Mouse (Mus musculus) heart, embryonic 14.5 days (tissue): ENCODE results near the gene Mast4. TPM values are rescaled to one million over a fixed set of nuclear protein-coding genes. Genes with fewer than 3 reads are reported as not detected.
A peak's percentile ranks its signal among the peaks of the same experiment; 100 is the strongest.

ENCODE experiments used
- ATAC-seq: fragments of 200-750 bp; cut with Nextera tagmentation; 2 replicates; pipeline ENCODE4 v1.8.0; 2017; ENCODE audit warnings: low read depth, moderate TSS enrichment; ENCODE audit not compliant: insufficient number of reproducible peaks, insufficient read depth, low FRiP score
- H3K27ac ChIP-seq, 2 experiments: fragments of 200-500 bp in 1 of 2; fragments of 300-500 bp in 1 of 2; sonication (generic) in 1 of 2; replicated peaks in 1 of 2; 2 replicates each; pipeline ENCODE4 v1.5.1; 2012 to 2014; ENCODE audit warnings: low read depth in 2 of 2, low read length in 2 of 2, control low read depth in 1 of 2, mild to moderate bottlenecking in 1 of 2, mixed read lengths in 1 of 2; ENCODE audit not compliant: control insufficient read depth in 1 of 2, insufficient read depth in 1 of 2
- H3K27me3 ChIP-seq: fragments of 300-500 bp; sonication (generic); 2 replicates; pipeline ENCODE4 v1.6.1; 2014; ENCODE audit warnings: mild to moderate bottlenecking, low read length, control low read depth; ENCODE audit not compliant: control insufficient read depth, insufficient read depth
- H3K36me3 ChIP-seq: fragments of 300-500 bp; sonication (generic); 2 replicates; pipeline ENCODE4 v1.6.1; 2014; ENCODE audit warnings: mild to moderate bottlenecking, control low read depth, low read length, mixed read lengths; ENCODE audit not compliant: control insufficient read depth, insufficient read depth
- H3K4me1 ChIP-seq, 2 experiments: fragments of 200-500 bp in 1 of 2; fragments of 300-500 bp in 1 of 2; sonication (generic) in 1 of 2; 2 replicates each; pipeline ENCODE4 v1.6.1; 2012 to 2014; ENCODE audit warnings: low read length in 2 of 2, control low read depth in 1 of 2, mixed read lengths in 1 of 2; ENCODE audit not compliant: control insufficient read depth in 2 of 2, insufficient read depth in 2 of 2
- H3K4me2 ChIP-seq: fragments of 300-500 bp; sonication (generic); 2 replicates; pipeline ENCODE4 v1.6.1; 2014; ENCODE audit warnings: mild to moderate bottlenecking, low read length
- H3K4me3 ChIP-seq, 2 experiments: fragments of 200-500 bp in 1 of 2; fragments of 300-500 bp in 1 of 2; sonication (generic) in 1 of 2; 2 replicates each; pipeline ENCODE4 v1.5.1; 2012 to 2014; ENCODE audit warnings: low read length in 2 of 2, mild to moderate bottlenecking in 2 of 2, control low read depth in 1 of 2, low read depth in 1 of 2, moderate library complexity in 1 of 2; ENCODE audit not compliant: control insufficient read depth in 1 of 2, insufficient read depth in 1 of 2
- H3K9ac ChIP-seq: fragments of 300-500 bp; sonication (generic); 2 replicates; pipeline ENCODE4 v1.6.1; 2014; ENCODE audit warnings: mild to moderate bottlenecking, low read length
- H3K9me3 ChIP-seq: fragments of 300-500 bp; sonication (generic); 2 replicates; pipeline ENCODE4 v1.6.1; 2016; ENCODE audit warnings: low read length, control low read depth; ENCODE audit not compliant: control insufficient read depth
- WGBS: fragments of 180-500 bp; shearing (Covaris S2); extraction: QIAGEN DNeasy Blood & Tissue Kit; methylation state at CpG from one replicate; pipeline ENCODE4 v1.1.7; 2014; 5-methylcytosine and 5-hydroxymethylcytosine counted together
- polyA plus RNA-seq: library from polyadenylated mRNA; unstranded; fragments of >200 nt; fragmentation: Nextera tagmentation; extraction: Ambion mirVana; gene quantifications from 2 replicates; pipeline ENCODE4 v1.2.1, GENCODE M21; 2014

Gene Mast4
- polyA plus RNA-seq, 1 experiment from 2014 or later: 54.1 TPM

- no peak overlapping the region for H3K27ac ChIP-seq
- H3K27me3 ChIP-seq: no peaks in the 10 kb centered on the region
- no peak overlapping the region for H3K4me2 ChIP-seq
- ATAC-seq: no peak
- no peaks in the 10 kb centered on the region for H3K36me3 ChIP-seq
- no peaks in the 10 kb centered on the region for H3K9me3 ChIP-seq
- peaks cover 3 to 16% of the 10 kb centered on the region in 2 experiments for H3K4me1 ChIP-seq
- H3K9ac ChIP-seq: no peak overlapping the region
- H3K4me3 ChIP-seq: no peak overlapping the region
- WGBS: 82% methylated on average over 6 of the region's 6 CpGs
These were observed 393.8 kb downstream of the Mast4 start for GRCm38 (mm10) chr13:102940476-102940875.

- H3K9ac ChIP-seq: peak overlapping the region; percentile 28; the same call in 1 of the 2 replicates
- H3K4me3 ChIP-seq: no peak overlapping the region
- H3K9me3 ChIP-seq: no peaks in the 10 kb centered on the region
- peaks cover 0 to 13% of the 10 kb centered on the region in 2 experiments; a peak in 2 of 4 replicates for H3K4me1 ChIP-seq
- no peak overlapping the region for H3K4me2 ChIP-seq
- WGBS: 95% methylated on average over 2 of the region's 2 CpGs
- no peaks in the 10 kb centered on the region for H3K36me3 ChIP-seq
- no peak for ATAC-seq
- H3K27me3 ChIP-seq: no peaks in the 10 kb centered on the region
- peak overlapping the region in 1 of 2 experiments; percentile 11; a peak in 1 of 4 replicates for H3K27ac ChIP-seq
These were observed 398.1 kb downstream of the Mast4 start for GRCm38 (mm10) chr13:102936233-102936632.

GRCm38 (mm10) chr13:102935788-102936187 lies 398.5 kb downstream of the Mast4 start:
- ATAC-seq: no peak
- Histone ChIP-seq H3K9ac (peak overlapping the region; percentile 28; the same call in 1 of the 2 replicates), H3K4me3 (no peak overlapping the region), H3K4me2 (no peak overlapping the region), H3K36me3 (no peaks in the 10 kb centered on the region), H3K9me3 (no peaks in the 10 kb centered on the region), H3K4me1 (peaks cover 0 to 13% of the 10 kb centered on the region in 2 experiments; a peak in 2 of 4 replicates), H3K27me3 (no peaks in the 10 kb centered on the region), H3K27ac (peak overlapping the region in 1 of 2 experiments; percentile 11; a peak in 1 of 4 replicates)
- WGBS: 77% methylated on average over 3 of the region's 3 CpGs

GRCm38 (mm10) chr13:102933702-102934101 lies 400.6 kb downstream of the Mast4 start:
- Histone ChIP-seq H3K4me3 (no peak overlapping the region), H3K36me3 (no peaks in the 10 kb centered on the region), H3K9me3 (no peaks in the 10 kb centered on the region), H3K4me1 (peaks cover 0 to 9% of the 10 kb centered on the region in 2 experiments; a peak in 3 of 4 replicates), H3K27ac (no peak overlapping the region), H3K4me2 (no peak overlapping the region), H3K27me3 (no peaks in the 10 kb centered on the region), H3K9ac (no peak overlapping the region)
- ATAC-seq: no peak
- 87% methylated on average over 5 of the region's 5 CpGs for WGBS

GRCm38 (mm10) chr13:102932434-102932833 lies 401.9 kb downstream of the Mast4 start:
- Histone ChIP-seq H3K27ac (no peak overlapping the region), H3K9ac (no peak overlapping the region), H3K4me3 (no peak overlapping the region), H3K36me3 (no peaks in the 10 kb centered on the region), H3K4me1 (peaks cover 0 to 10% of the 10 kb centered on the region in 2 experiments; a peak in 3 of 4 replicates), H3K27me3 (no peaks in the 10 kb centered on the region), H3K9me3 (no peaks in the 10 kb centered on the region), H3K4me2 (no peak overlapping the region)
- ATAC-seq: no peak
- WGBS: 74% methylated on average over 9 of the region's 9 CpGs

GRCm38 (mm10) chr13:102931951-102932350 lies 402.3 kb downstream of the Mast4 start:
- H3K4me2 ChIP-seq: no peak overlapping the region
- no peak for ATAC-seq
- no peaks in the 10 kb centered on the region for H3K27me3 ChIP-seq
- no peak overlapping the region for H3K4me3 ChIP-seq
- H3K9me3 ChIP-seq: no peaks in the 10 kb centered on the region
- no peak overlapping the region for H3K27ac ChIP-seq
- no peak overlapping the region for H3K9ac ChIP-seq
- no peaks in the 10 kb centered on the region for H3K36me3 ChIP-seq
- 93% methylated on average over 1 of the region's 1 CpGs for WGBS
- H3K4me1 ChIP-seq: peaks cover 0 to 10% of the 10 kb centered on the region in 2 experiments; a peak in 3 of 4 replicates

- Histone ChIP-seq H3K9me3 (no peaks in the 10 kb centered on the region), H3K4me1 (peaks cover 0 to 3% of the 10 kb centered on the region in 2 experiments; a peak in 1 of 4 replicates), H3K9ac (no peak overlapping the region), H3K36me3 (no peaks in the 10 kb centered on the region), H3K4me3 (no peak overlapping the region), H3K27me3 (no peaks in the 10 kb centered on the region), H3K4me2 (no peak overlapping the region), H3K27ac (no peak overlapping the region)
- WGBS: 91% methylated on average over 7 of the region's 7 CpGs
- no peak for ATAC-seq
These were observed 408.3 kb downstream of the Mast4 start for GRCm38 (mm10) chr13:102925844-102926598.
